Mouse (Mus musculus) intestine, embryonic 14.5 days (tissue): ENCODE measurements around the gene Siah1a. TPM values are rescaled to one million over a fixed set of nuclear protein-coding genes. Genes with fewer than 3 reads are reported as not detected.

ENCODE experiments used
- ATAC-seq: fragments of 200-750 bp; cut with Nextera tagmentation; replicated peaks from 2 replicates; pipeline ENCODE4 v1.8.0; 2017; ENCODE audit warnings: low read depth, moderate number of reproducible peaks, moderate TSS enrichment, moderate library complexity; ENCODE audit not compliant: low FRiP score, low TSS enrichment
- DNase-seq: peaks from one replicate; pipeline ENCODE4 v3.0.0-alpha.2; 2018; ENCODE audit warnings: low spot score
- H3K27ac ChIP-seq: fragments of 300-500 bp; sonication (generic); 2 replicates; pipeline ENCODE4 v1.5.1; 2014; ENCODE audit warnings: low read depth, mild to moderate bottlenecking, control low read depth
- H3K27me3 ChIP-seq: fragments of 300-500 bp; sonication (generic); replicated peaks from 2 replicates; pipeline ENCODE4 v1.6.1; 2014; ENCODE audit warnings: low read length, control low read depth; ENCODE audit not compliant: control insufficient read depth, insufficient read depth
- H3K36me3 ChIP-seq: fragments of 300-500 bp; sonication (generic); 2 replicates; pipeline ENCODE4 v1.6.1; 2014; ENCODE audit warnings: low read length, control low read depth; ENCODE audit not compliant: control insufficient read depth, insufficient read depth
- H3K4me1 ChIP-seq: fragments of 300-500 bp; sonication (generic); replicated peaks from 2 replicates; pipeline ENCODE4 v1.6.1; 2014; ENCODE audit warnings: low read length, control low read depth, mixed read lengths; ENCODE audit not compliant: control insufficient read depth, insufficient read depth
- H3K4me2 ChIP-seq: fragments of 300-500 bp; sonication (generic); 2 replicates; pipeline ENCODE4 v1.6.1; 2014; ENCODE audit warnings: low read length
- H3K4me3 ChIP-seq: fragments of 300-500 bp; sonication (generic); 2 replicates; pipeline ENCODE4 v1.5.1; 2014; ENCODE audit warnings: low read depth, low read length, control low read depth, mixed read lengths
- H3K9ac ChIP-seq: fragments of 300-500 bp; sonication (generic); 2 replicates; pipeline ENCODE4 v1.6.1; 2014; ENCODE audit warnings: mild to moderate bottlenecking, low read length
- H3K9me3 ChIP-seq: fragments of 300-500 bp; sonication (generic); 2 replicates; pipeline ENCODE4 v1.6.1; 2016; ENCODE audit warnings: low read length, control low read depth; ENCODE audit not compliant: control insufficient read depth
- WGBS: fragments of 180-500 bp; shearing (Covaris S2); extraction: QIAGEN DNeasy Blood & Tissue Kit; methylation state at CpG from one replicate; pipeline ENCODE4 v1.1.7; 2014; 5-methylcytosine and 5-hydroxymethylcytosine counted together
- polyA plus RNA-seq: library from polyadenylated mRNA; unstranded; fragments of >200 nt; fragmentation: Nextera tagmentation; extraction: Ambion mirVana; gene quantifications from 2 replicates; pipeline ENCODE4 v1.2.1, GENCODE M21; 2014

The Siah1a gene
- polyA plus RNA-seq, 1 experiment from 2014 or later = 39.2 TPM

DNA sequence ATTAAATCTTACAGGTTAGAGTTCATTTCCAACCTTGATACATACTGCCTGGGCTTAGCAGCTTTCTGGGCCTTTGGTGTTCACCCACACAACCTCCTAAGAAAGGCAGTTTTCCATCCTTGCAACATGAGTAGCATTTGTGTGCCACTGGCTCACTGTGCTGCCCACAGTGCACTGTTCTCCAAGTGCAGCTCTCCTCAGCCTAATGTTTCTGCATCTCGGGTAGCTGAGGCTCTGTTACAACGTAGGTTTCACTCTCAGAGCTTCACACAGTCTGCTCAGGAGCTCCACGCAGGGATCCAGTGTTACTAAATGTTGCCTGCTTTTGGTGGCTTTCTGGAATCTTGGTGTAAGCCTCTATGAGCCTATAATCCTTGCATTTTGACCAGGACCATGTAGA is 40.4 kb downstream of the Siah1a start:
- Histone ChIP-seq H3K4me1 (no peaks in the 10 kb centered on the region), H3K4me3 (no peak overlapping the region), H3K27me3 (no peaks in the 10 kb centered on the region), H3K4me2 (no peak overlapping the region), H3K27ac (no peak overlapping the region), H3K36me3 (peaks cover 5% of the 10 kb centered on the region; the same call in 1 of the 2 replicates), H3K9ac (no peak overlapping the region), H3K9me3 (no peaks in the 10 kb centered on the region)
- 85% methylated on average over 3 of the region's 3 CpGs for WGBS
- no peak for ATAC-seq
- no peak for DNase-seq

DNA sequence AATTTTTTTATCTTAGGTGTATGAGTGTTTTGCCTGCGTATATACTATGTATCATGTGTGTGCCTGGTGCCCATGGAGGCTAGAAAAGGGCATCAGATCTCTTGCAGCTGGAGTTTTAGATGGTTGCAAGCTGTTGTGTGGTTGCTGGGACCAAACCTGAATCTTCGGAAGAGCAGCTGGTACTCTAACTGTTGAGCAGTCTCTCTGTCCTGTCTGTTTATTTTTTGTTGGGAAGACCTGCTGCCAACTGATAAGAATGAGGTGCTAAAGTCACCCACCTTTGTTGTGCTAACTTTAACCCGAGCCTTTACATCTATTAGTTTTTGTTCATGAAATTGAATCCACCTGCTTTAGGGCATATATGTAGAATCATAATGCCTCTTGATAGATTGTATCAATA is 43.3 kb downstream of the Siah1a start:
- Histone ChIP-seq H3K27ac (no peak overlapping the region), H3K4me2 (no peak overlapping the region), H3K9ac (no peak overlapping the region), H3K4me3 (no peak overlapping the region), H3K36me3 (0 out of 2 replicates have a peak, but pooled peaks cover 5% of the 10 kb centered on the region), H3K27me3 (no peaks in the 10 kb centered on the region), H3K4me1 (no peaks in the 10 kb centered on the region), H3K9me3 (no peaks in the 10 kb centered on the region)
- DNase-seq (no peak), ATAC-seq (no peak)
- WGBS = 87% methylated on average over 3 of the region's 3 CpGs

DNA sequence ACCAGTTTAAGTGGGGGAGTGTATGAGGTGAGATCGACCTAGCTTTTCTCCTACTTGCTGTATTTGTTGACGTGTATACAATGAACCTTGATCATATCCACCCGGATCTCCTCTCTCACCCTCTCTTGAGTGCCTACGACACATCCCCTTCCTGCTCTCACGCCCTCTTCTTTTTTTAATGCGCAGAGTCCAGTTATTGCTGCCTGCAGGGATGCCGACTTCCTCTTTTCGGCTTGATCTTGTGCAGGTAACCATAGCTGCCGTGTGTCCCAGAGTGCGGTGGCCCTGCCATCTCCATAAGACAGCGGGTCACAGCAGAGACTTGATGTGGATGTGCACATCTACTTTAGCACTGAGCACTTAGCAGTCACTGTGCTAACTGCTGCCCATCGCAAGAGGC is 46.3 kb downstream of the Siah1a start:
- DNase-seq (no peak), ATAC-seq (no peak)
- WGBS = 82% methylated on average over 12 of the region's 12 CpGs

DNA sequence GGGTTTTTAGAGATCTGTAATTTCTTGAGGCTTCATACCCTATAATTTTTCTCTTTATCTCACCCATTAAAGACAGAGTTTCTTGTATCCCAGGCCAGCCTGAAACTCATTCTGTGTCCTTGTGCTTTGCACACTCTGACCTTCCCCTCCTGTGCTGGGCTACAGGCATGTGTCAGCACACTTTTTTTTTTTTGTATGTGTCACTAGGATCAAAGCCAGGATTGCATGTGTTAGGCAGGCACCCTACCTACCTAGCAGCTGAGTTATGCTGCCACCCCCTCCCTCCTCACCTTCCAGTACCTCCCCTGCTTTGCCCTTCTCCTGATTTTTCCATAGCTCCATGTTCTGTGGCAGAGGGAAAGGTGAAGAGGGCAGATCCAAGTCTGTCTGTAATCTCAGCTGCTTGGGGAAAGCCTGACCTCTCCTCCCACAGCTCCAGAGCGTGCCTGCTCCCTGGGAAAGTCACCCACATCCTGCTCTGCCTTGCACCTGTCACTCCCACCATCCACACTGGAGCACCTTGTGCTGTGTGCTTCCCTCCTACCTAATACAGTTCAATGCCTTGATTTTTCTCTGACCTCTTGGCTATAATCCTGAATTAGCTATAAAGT is 46.8 kb downstream of the Siah1a start:
- DNase-seq (no peak), ATAC-seq (no peak)
- Histone ChIP-seq H3K4me3 (no peak overlapping the region), H3K4me1 (no peaks in the 10 kb centered on the region), H3K27ac (no peak overlapping the region), H3K9me3 (no peaks in the 10 kb centered on the region), H3K4me2 (no peak overlapping the region), H3K27me3 (no peaks in the 10 kb centered on the region), H3K9ac (no peak overlapping the region), H3K36me3 (0 out of 2 replicates have a peak, but pooled peaks cover 8% of the 10 kb centered on the region)
- 73% methylated on average over 1 of the region's 1 CpGs for WGBS

More for the DNA sequence above, 46.3 kb downstream of the Siah1a start:
- no peak overlapping the region for H3K4me2 ChIP-seq
- no peak overlapping the region for H3K27ac ChIP-seq
- H3K9ac ChIP-seq = no peak overlapping the region
- no peaks in the 10 kb centered on the region for H3K9me3 ChIP-seq
- H3K4me1 ChIP-seq = no peaks in the 10 kb centered on the region
- H3K27me3 ChIP-seq = no peaks in the 10 kb centered on the region
- H3K4me3 ChIP-seq = no peak overlapping the region
- H3K36me3 ChIP-seq = 0 out of 2 replicates have a peak, but pooled peaks cover 8% of the 10 kb centered on the region

DNA sequence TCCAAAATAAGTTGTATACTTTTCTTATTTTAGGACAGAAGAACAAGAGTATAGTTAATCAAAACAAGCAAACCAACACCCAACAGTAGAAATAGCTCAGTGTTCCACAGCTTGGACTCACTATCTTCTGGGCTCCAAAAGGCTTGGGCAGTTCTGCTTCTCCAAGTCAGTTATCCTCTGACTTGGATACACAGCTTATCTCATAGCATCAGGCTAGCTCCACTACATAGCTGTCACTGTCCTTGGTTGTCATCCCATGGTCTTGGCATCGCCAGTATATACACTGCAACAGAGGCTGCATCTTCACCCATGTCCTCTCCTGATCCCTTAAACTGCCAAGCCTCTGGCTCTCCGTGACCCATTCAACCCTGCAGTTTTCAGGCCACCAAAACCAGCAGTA is 50.0 kb downstream of the Siah1a start:
- H3K4me1 ChIP-seq = no peaks in the 10 kb centered on the region
- H3K36me3 ChIP-seq = 0 out of 2 replicates have a peak, but pooled peaks cover 8% of the 10 kb centered on the region
- 94% methylated on average over 2 of the region's 2 CpGs for WGBS
- H3K9ac ChIP-seq = no peak overlapping the region
- no peak overlapping the region for H3K4me2 ChIP-seq
- H3K9me3 ChIP-seq = no peaks in the 10 kb centered on the region
- H3K27me3 ChIP-seq = no peaks in the 10 kb centered on the region
- DNase-seq = no peak
- no peak overlapping the region for H3K27ac ChIP-seq
- ATAC-seq = no peak
- H3K4me3 ChIP-seq = no peak overlapping the region

DNA sequence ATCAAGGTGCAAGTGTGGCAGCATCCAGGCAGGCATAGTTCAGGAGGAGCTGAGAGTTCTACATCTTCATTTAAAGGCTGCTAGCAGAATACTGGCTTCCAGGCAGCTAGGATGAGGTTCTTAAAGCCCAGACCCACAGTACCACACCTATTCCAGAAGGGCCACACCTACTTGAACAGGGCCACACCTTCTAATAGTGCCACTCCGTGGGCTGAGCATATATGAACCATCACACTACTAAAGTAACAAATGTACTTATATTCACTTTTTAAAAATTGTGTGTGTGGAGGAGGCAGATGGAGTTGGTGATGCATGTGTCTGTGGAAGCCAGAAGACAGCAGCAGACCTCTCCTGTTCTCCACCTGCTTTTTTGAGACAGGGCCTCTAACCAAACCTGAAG is 51.7 kb downstream of the Siah1a start:
- ATAC-seq = no peak

DNA sequence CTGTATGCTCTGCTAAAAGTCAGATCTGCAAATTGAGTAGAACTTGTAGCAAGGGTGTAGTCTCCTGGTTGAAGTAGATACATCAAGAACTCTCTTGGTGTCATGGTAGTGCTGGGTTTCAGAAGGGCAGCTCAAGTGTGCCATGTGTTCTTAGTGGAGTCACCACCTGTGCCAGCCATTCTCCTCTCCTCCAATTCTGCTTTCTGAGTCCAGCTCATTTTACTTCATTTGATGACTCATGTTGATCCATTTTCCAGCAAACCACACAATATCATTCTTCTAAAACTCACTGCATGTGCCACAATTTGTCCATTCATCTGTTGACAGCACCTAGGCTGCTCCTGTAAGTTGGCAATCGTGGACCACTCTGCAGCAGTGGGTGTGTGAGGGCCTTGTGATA is 53.6 kb downstream of the Siah1a start:
- Histone ChIP-seq H3K27me3 (no peaks in the 10 kb centered on the region), H3K4me1 (no peaks in the 10 kb centered on the region)
- 83% methylated on average over 1 of the region's 1 CpGs for WGBS

More for the DNA sequence above, 51.7 kb downstream of the Siah1a start:
- H3K36me3 ChIP-seq = 0 out of 2 replicates have a peak, but pooled peaks cover 3% of the 10 kb centered on the region
- DNase-seq = no peak
- H3K4me2 ChIP-seq = no peak overlapping the region
- H3K9me3 ChIP-seq = no peaks in the 10 kb centered on the region
- H3K27ac ChIP-seq = no peak overlapping the region
- WGBS = 67% methylated on average over 1 of the region's 1 CpGs
- H3K4me3 ChIP-seq = no peak overlapping the region
- no peaks in the 10 kb centered on the region for H3K27me3 ChIP-seq
- H3K9ac ChIP-seq = no peak overlapping the region
- H3K4me1 ChIP-seq = no peaks in the 10 kb centered on the region

DNA sequence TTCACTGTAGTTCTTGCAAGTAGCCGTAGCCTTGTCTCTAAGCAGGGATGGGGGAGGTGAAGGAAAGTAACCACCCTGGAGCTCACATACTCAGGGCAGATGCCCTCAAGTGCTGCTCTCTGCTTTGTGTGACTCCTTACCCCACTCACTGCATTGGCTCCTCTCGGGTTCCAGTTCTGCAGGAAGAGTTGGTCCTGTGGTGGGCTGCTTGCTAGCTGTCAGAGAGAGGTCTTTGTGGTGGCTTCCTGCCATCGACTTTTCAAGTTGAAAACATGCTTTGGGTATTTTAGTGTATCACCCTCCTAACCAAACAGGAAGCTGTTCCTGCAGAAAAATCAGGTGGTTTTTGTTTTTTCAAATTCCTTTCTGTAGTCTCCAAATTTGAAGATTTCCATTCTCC is 59.1 kb downstream of the Siah1a start:
- no peaks in the 10 kb centered on the region for H3K36me3 ChIP-seq
- no peak overlapping the region for H3K9ac ChIP-seq
- H3K4me3 ChIP-seq = no peak overlapping the region
- H3K27me3 ChIP-seq = no peaks in the 10 kb centered on the region
- 74% methylated on average over 3 of the region's 3 CpGs for WGBS
- H3K9me3 ChIP-seq = no peaks in the 10 kb centered on the region
- no peak overlapping the region for H3K27ac ChIP-seq
- ATAC-seq = no peak
- H3K4me1 ChIP-seq = no peaks in the 10 kb centered on the region
- DNase-seq = no peak
- H3K4me2 ChIP-seq = no peak overlapping the region

More for the DNA sequence above, 53.6 kb downstream of the Siah1a start:
- Histone ChIP-seq H3K4me3 (no peak overlapping the region), H3K4me2 (no peak overlapping the region), H3K9ac (no peak overlapping the region), H3K9me3 (no peaks in the 10 kb centered on the region), H3K36me3 (0 out of 2 replicates have a peak, but pooled peaks cover 3% of the 10 kb centered on the region), H3K27ac (no peak overlapping the region)
- DNase-seq = no peak
- no peak for ATAC-seq
